Mouse (Mus musculus) G1E-ER4 (cell line): ENCODE results near the gene Krt31. TPM values are rescaled to one million over a fixed set of nuclear protein-coding genes. Genes with fewer than 3 reads are reported as not detected.

ENCODE experiments used
- GATA1 ChIP-seq: IDR thresholded peaks from one replicate; pipeline ENCODE4 v1.8.0; 2012; ENCODE audit warnings: low read length, inconsistent platforms
- polyA plus RNA-seq: library from polyadenylated mRNA; stranded (reverse); fragments of >175 nt; gene quantifications from 2 replicates; pipeline ENCODE4 v1.2.3, GENCODE M21; 2012

The Krt31 gene
- polyA plus RNA-seq = not detected in 2 replicates

DNA sequence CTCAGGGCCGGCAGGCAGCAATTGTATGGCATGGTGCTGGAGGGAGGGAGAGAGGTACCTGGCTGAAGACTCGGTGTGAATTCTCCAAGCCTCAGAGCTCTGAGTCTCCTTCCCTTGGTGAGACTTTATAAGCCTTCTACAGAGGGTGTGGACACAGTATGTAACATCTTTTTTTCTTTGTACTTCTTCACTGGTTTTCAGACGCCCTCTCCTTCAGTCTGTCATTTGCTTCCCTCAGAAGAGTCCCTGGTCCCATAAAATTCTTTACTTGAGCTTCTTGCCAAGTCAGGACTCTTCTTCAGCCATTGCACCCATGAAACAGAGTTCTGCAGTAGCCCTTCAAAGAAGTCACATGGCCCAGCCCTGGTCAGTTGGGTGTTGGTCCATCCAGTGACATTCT lies at the start of gene Krt31:
Gene Krt31 (minus strand): TSS at position 101 of the 400 bp plus-strand sequence.
- TF ChIP-seq GATA1 = no peak

GRCm38 (mm10) chr11:100097819-100098218 lies 47.5 kb upstream of the Krt31 start:
- no peak for TF ChIP-seq GATA1

DNA sequence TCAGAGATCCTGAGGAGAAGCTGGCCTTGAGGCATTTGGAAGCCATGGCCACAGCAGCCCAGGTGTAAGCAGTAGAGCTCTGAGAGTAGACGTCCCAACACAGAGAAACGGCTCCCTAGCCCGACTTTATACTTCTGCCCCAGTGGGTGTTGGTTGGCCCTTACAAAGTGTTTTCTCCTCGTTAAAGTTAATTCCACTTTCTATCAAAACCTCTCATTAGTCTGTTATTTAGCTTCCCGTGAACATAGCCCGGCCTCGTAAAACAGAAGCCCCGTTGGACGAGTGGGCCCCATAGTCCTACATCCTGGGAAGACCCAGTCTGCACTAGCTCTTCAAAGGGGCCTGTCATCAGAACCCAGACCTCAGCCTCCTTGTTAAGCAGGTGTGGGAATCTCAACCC lies 45.8 kb upstream of the Krt31 start, which contains the start of gene Krt35:
Gene Krt35 (minus strand): TSS at position 101 of the 400 bp plus-strand sequence.
- TF ChIP-seq GATA1 = no peak

DNA sequence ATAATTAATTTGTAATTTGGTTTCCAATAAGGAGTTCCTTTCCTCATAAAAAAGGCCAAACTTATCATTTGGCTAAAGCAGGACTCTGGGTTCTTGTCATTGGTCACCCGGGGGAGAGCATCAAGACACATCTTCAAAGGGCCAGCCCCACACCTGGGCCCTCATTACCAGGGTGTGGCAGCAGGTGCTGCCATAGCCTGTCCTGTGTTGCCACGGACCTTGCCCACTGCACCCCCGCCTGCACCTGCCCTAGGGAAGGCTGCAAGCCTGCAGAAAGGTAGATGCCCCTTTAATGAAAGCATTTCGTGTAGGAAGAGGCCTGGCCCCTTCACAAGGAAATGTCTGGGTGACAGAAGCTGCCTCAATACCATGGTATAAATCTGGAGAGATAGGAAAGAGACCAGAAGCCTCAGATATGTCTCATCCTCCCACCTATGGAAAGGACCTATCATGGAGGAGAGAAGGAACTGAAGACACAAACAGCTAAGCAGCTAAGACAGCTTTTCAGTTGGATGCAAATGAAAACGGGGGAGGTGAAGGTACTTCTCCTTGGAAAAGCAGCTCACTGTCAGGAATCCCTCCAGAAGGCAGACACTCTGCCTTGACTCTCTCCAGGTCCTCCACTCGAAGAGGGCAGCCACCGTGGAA lies 38.2 kb upstream of the Krt31 start:
- TF ChIP-seq GATA1 = no peak

GRCm38 (mm10) chr11:100087861-100088260 lies 37.5 kb upstream of the Krt31 start, which contains the start of gene Krt32:
Gene Krt32 (minus strand): TSS chr11:100088226.
- no peak for TF ChIP-seq GATA1

DNA sequence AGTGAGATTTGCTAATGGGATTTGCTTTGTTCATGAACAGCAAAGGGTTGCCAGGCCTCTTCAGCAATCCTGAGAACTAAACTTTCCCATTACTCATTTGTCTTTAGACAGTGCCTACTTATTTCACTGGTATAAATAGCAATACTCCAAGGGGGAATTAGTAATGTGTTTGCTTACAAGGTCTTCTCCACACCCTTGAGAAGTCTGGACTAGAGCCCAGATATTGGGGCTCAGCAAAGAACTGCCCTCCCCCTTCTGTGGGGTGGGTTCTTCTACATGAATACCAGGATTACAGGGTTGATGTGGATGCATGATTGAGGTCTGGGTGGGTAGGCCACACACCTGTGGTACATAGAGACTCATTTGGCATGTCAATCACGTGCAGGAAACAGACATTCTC lies 23.5 kb upstream of the Krt31 start:
- TF ChIP-seq GATA1 = no peak

GRCm38 (mm10) chr11:100067293-100068036 lies 17.1 kb upstream of the Krt31 start:
- no peak for TF ChIP-seq GATA1

DNA sequence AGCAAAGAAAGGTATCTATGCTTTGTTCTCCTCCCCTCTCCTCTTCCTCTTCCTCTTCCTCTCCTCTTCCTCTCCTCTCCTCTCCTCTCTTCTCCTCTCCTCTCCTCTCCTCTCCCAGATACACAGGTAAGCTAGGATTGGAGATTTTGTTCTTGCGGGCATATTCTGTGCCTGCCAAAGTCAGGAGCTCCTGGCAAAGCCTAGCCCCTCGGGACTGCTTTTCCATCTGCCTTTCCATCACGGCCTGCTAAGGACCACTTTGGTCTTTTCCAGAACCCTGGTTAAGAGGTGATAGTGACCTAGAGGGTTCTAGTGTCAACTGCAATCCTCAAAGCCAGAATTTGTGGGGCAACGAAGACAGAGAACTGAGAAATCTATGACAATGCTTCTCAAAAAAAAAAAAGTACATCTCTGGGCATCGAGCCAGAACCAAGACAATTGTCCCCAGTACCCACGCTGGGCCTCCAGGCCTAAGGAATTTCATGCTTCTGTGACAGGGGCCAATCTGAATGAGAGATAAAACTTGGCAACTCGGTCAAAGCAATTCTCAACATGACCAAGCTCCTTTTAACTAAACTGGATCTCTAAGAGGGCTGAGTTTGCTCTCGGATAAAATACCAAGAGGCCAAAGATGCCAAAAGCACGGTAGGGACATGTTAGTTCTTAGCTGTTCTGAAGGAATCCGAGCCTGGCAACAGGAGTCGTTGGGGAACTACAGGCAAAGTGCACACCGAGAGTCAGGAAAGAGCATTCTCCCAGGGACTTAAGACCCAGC lies 16.1 kb upstream of the Krt31 start:
- no peak for TF ChIP-seq GATA1

- no peak for TF ChIP-seq GATA1
These were observed 8.5 kb upstream of the Krt31 start for GRCm38 (mm10) chr11:100058875-100059274.

GRCm38 (mm10) chr11:100055686-100056655 lies 5.6 kb upstream of the Krt31 start:
- no peak for TF ChIP-seq GATA1

GRCm38 (mm10) chr11:100047193-100047592 lies 3.2 kb downstream of the Krt31 start:
- TF ChIP-seq GATA1 = no peak

DNA sequence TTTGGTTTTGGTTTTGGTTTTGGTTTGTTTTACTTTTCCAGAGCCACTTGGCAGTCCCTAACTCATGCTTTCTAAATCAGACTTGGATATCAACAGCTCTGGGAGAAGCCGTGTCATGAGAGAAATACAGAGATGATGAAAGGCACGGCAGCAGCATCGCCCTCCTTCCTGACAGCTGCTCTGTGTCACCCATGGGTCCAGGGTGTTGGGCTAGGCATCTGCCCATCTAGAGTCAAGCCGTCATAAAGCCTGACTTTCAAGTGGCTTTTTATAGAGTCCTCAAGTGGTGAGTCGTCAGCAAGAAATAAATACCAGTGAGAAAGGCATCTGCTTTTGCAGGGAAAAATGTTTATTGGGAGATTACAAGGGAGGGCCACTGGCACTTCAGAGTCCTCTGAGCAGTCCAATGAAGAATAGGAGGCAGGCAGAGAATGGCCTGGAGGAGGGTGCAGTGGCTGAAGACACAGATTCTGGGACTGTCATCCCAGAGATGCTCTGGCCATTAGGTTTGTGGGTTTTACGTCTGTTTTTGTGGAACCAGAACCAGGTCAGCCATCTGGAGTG lies 4.0 kb downstream of the Krt31 start:
- no peak for TF ChIP-seq GATA1

DNA sequence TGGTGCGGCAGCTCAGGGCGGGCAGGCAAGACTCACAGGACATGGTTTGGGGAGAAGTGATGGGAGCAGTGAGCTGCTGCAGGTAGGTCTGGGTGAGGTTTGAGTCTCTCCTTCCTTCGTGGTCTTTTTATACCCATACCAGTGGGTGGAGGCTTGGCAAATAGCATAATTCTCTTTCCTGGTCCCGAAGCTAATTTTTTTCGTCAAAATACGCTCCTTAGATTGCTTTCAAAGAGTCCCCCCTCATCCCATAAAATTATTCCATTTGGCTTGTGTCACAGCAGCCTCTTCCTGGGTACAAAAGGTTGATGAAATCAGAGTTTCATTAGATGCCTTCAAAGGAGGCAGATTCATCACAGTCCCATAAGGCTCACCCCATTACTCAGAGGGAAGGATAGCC lies 8.9 kb downstream of the Krt31 start, which contains the start of gene Krt34:
Gene Krt34 (minus strand): TSS at position 101 of the 400 bp plus-strand sequence.
- TF ChIP-seq GATA1 = no peak

DNA sequence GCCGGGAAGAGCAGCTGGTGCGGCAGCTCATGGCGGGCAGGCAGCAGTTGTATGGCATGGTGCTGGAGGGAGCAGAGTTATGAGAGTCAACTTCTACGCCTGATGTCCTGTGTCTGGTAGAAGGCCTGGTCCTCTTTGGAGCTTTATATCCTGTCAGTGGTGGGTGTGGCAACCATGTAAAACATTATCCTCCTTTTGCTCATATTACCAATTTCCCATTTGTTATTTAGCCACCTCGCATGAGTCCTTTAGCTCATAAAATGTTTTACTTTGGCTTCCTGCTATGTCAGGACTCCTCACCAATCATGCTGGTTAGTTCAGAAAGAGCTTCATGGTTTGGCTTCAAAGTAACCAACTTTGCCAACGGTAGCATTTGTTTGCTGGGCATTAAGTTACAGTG lies 20.6 kb downstream of the Krt31 start, which contains the start of gene Krt33b:
Gene Krt33b (minus strand): TSS at position 101 of the 400 bp plus-strand sequence.
- TF ChIP-seq GATA1 = no peak
